Mouse (Mus musculus): ENCODE data around the gene Ttc39a. TPM values are rescaled to one million over a fixed set of nuclear protein-coding genes. Genes with fewer than 3 reads are reported as not detected.

Gene Ttc39a
- 3.3 TPM for polyA plus RNA-seq (2014; fragmentation: Illumina TruSeq; extraction: RNeasy Lipid Tissue Mini Kit (QIAGEN cat#74804); ENCODE audit: low read depth, low replicate concordance)

GRCm38 (mm10) chr4:109406486-109407175, at the start of gene Ttc39a:
Gene Ttc39a (plus strand): TSS chr4:109406623.

DNA sequence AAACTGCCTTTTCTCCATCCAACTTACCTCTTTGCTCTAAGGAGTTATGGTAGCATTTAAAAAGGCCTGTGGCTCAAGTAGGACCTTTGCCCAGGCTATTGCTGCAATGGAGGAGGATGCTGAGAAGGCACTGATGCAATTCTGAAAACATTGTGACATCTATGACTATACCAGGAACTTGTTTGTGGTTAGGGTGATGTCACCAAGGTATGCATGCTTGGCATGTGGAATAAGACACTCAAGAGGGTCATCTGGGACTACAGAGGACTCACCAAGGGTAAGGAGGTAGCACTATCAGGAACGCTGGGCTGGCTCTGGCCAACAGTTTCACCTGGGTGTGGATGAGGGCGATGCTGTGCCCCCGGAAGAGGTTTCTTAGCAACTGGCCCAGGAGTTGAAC, 78.2 kb downstream of the Ttc39a start, which contains the start of gene Rnf11:
Gene Rnf11 (minus strand): TSS at position 108 of the 400 bp plus-strand sequence.

Other genes with a start within 250 kb of the Ttc39a start
- gene Osbpl9, start 204.4 kb upstream of the Ttc39a start, polyA plus RNA-seq (2014; fragmentation: Illumina TruSeq; extraction: RNeasy Lipid Tissue Mini Kit (QIAGEN cat#74804); ENCODE audit: low read depth, low replicate concordance), result 217 TPM
- 0.52 TPM for gene Calr4, start 172.1 kb upstream of the Ttc39a start, polyA plus RNA-seq (2014; fragmentation: Illumina TruSeq; extraction: RNeasy Lipid Tissue Mini Kit (QIAGEN cat#74804); ENCODE audit: low read depth, low replicate concordance)
- gene Eps15, start 126.4 kb upstream of the Ttc39a start, polyA plus RNA-seq (2014; fragmentation: Illumina TruSeq; extraction: RNeasy Lipid Tissue Mini Kit (QIAGEN cat#74804); ENCODE audit: low read depth, low replicate concordance), result 190 TPM
- 1,306 TPM for gene Rnf11, start 78.1 kb downstream of the Ttc39a start, polyA plus RNA-seq (2014; fragmentation: Illumina TruSeq; extraction: RNeasy Lipid Tissue Mini Kit (QIAGEN cat#74804); ENCODE audit: low read depth, low replicate concordance)
- gene 4930522H14Rik, start 124.7 kb downstream of the Ttc39a start, polyA plus RNA-seq (2014; fragmentation: Illumina TruSeq; extraction: RNeasy Lipid Tissue Mini Kit (QIAGEN cat#74804); ENCODE audit: low read depth, low replicate concordance), result not detected